Mouse (Mus musculus) thymus, postnatal 10 days (tissue): ENCODE results near the gene Hypm.

ENCODE experiments used
- DNase-seq, 2 experiments: peaks; one replicate each; pipeline ENCODE4 v3.0.0; 2021; ENCODE audit warnings: low spot score in 2 of 2

Gene Hypm

GRCm38 (mm10) chrX:9846628-9847027 lies at the start of gene Hypm:
Gene Hypm (plus strand): TSS chrX:9846928.
- DNase-seq = no peak

GRCm38 (mm10) chrX:9810101-9810500 lies 36.6 kb upstream of the Hypm start:
- DNase-seq = no peak

DNA sequence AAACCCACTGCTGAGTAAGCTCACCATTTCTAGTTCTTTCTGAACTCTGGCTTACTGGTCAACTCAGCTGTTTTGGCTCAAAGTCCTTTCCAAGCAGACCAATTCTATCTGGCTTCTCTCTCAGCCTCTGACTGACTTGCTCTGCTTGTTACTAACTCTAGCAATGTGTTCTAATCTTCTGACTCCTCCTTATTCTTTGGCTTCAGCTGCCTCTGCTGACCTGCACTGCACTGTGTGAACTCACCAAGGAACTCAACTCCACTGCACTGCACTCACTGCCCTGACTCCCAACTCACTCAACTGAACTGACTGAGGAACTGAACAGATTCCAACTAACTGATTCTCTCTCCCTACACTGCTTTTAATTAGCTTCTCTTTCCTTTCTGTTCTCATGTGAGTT lies 34.3 kb upstream of the Hypm start:
- DNase-seq = no peak

- DNase-seq = no peak
Measured at GRCm38 (mm10) chrX:9834779-9835178, 11.9 kb upstream of the Hypm start.

GRCm38 (mm10) chrX:9849403-9849802 lies 2.7 kb downstream of the Hypm start, which contains the start of gene H2al3:
Gene H2al3 (plus strand): TSS chrX:9849703.
- DNase-seq = no peak

DNA sequence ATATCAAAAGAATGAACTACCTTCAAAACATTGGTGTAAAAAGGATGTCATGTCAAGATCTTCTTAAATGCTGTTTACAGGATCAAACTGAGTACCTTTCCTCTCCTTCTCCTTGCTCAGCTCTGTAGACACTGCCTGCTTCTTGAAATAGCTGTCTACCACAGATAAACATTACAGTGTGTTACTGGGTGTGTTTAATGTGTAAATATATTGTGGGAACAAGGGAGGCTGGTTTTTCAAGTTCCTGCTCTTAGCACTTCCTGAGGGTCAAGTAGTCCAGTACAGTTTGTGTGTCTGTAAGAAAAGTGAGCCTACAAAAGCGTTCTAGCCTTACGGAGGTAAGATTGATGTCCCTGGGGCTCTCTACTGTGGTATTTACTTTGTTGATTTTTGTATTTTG lies 15.1 kb downstream of the Hypm start:
- DNase-seq = no peak

DNA sequence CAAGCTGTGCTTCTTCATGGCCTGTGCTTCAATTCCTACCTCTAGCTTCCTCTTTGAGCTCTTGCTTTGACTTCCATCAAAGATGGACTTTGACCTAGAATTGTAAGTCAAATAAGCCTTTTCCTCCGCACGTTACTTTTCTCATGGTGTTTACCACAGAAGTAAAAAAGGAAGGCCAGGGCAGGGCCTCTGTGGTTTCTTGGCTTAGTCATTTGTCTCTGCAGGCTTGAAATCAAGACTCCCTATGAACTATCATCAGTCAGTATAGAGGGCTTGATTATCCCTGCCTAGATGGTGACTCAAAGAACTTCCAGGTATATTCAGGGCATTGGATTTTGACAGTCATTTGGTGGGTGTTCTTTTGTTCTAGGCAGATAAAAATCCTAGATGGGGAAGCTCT lies 28.8 kb downstream of the Hypm start:
- DNase-seq = no peak

DNA sequence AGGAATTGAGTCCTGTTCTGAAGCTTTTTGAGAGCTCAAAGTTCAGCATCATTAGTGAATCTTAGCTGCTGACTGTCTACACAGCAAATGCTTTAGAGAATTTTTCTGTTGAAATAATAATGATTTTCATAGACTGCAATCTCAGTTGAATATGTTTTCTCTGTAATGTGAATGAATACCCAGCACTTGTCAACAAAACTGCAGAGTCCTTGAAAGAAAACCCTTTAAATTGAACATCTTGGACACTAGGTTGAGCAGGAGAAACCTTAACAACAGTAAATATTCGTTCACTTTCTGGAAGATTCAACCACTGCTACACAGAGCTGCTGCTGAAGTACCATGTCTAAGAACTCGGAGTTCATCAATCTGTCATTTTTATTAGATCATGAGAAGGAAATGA lies 38.6 kb downstream of the Hypm start, which contains the start of gene Sytl5:
TSS of gene Sytl5 (plus strand) at position 301 of the 400 bp plus-strand sequence.
- no peak for DNase-seq
